Mouse (Mus musculus) embryonic facial prominence, embryonic 12.5 days (tissue): ENCODE measurements around the gene Traf5. TPM values are rescaled to one million over a fixed set of nuclear protein-coding genes. Genes with fewer than 3 reads are reported as not detected.

Experiments used
- ATAC-seq: fragments of 200-750 bp; cut with Nextera tagmentation; 2 replicates; pipeline ENCODE4 v1.8.0; 2017; ENCODE audit not compliant: insufficient number of reproducible peaks, insufficient read depth, low FRiP score, low TSS enrichment
- H3K27ac ChIP-seq: fragments of 300-500 bp; sonication (generic); 2 replicates; pipeline ENCODE4 v1.5.1; 2016; ENCODE audit warnings: mild to moderate bottlenecking
- H3K27me3 ChIP-seq: fragments of 300-500 bp; sonication (generic); 2 replicates; pipeline ENCODE4 v1.6.1; 2016; ENCODE audit warnings: mild to moderate bottlenecking, moderate library complexity
- H3K36me3 ChIP-seq: fragments of 300-500 bp; sonication (generic); 2 replicates; pipeline ENCODE4 v1.6.1; 2016; ENCODE audit warnings: mild to moderate bottlenecking
- H3K4me1 ChIP-seq: fragments of 300-500 bp; sonication (generic); 2 replicates; pipeline ENCODE4 v1.6.1; 2016
- H3K4me2 ChIP-seq: fragments of 300-500 bp; sonication (generic); replicated peaks from 2 replicates; pipeline ENCODE4 v1.6.1; 2016; ENCODE audit warnings: mild to moderate bottlenecking, moderate library complexity
- H3K4me3 ChIP-seq: fragments of 300-500 bp; sonication (generic); 2 replicates; pipeline ENCODE4 v1.5.1; 2016; ENCODE audit warnings: mild to moderate bottlenecking
- H3K9ac ChIP-seq: fragments of 300-500 bp; sonication (generic); 2 replicates; pipeline ENCODE4 v1.6.1; 2016; ENCODE audit warnings: mild to moderate bottlenecking, moderate library complexity
- H3K9me3 ChIP-seq: fragments of 300-500 bp; sonication (generic); 2 replicates; pipeline ENCODE4 v1.6.1; 2016; ENCODE audit warnings: mild to moderate bottlenecking, moderate library complexity
- WGBS: fragments of 180-500 bp; shearing (Covaris S2); methylation state at CpG from one replicate; pipeline ENCODE4 v1.1.7; 2016; 5-methylcytosine and 5-hydroxymethylcytosine counted together
- polyA plus RNA-seq: library from polyadenylated mRNA; unstranded; fragments of >200 nt; fragmentation: Nextera tagmentation; extraction: Ambion mirVana; gene quantifications from 2 replicates; pipeline ENCODE4 v1.2.1, GENCODE M21; 2016

Traf5 gene
- polyA plus RNA-seq, 1 experiment from 2014 or later, result 14.4 TPM

DNA sequence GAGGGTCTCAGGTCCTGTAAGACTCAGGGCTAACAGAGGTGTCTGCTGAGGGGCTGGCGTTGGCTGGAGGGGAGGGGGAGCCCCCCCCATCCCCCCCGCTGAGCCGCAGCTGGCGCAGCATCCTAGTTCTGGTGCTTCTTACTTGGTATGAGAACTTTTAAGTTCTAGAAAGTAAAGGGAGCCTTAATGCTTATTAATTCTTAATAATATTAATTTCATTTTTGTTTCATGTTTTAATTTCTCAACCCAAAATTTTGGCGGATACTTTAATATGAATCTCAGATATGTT, 104.9 kb downstream of the Traf5 start:
- Histone ChIP-seq H3K4me2 (no peak overlapping the region), H3K4me1 (no peaks in the 10 kb centered on the region), H3K9me3 (no peaks in the 10 kb centered on the region), H3K36me3 (no peaks in the 10 kb centered on the region), H3K9ac (no peak overlapping the region), H3K27ac (no peak overlapping the region), H3K27me3 (0 out of 2 replicates have a peak, but pooled peaks cover 13% of the 10 kb centered on the region), H3K4me3 (no peak overlapping the region)
- WGBS, result 52% methylated on average over 5 of the region's 5 CpGs
- no peak for ATAC-seq

DNA sequence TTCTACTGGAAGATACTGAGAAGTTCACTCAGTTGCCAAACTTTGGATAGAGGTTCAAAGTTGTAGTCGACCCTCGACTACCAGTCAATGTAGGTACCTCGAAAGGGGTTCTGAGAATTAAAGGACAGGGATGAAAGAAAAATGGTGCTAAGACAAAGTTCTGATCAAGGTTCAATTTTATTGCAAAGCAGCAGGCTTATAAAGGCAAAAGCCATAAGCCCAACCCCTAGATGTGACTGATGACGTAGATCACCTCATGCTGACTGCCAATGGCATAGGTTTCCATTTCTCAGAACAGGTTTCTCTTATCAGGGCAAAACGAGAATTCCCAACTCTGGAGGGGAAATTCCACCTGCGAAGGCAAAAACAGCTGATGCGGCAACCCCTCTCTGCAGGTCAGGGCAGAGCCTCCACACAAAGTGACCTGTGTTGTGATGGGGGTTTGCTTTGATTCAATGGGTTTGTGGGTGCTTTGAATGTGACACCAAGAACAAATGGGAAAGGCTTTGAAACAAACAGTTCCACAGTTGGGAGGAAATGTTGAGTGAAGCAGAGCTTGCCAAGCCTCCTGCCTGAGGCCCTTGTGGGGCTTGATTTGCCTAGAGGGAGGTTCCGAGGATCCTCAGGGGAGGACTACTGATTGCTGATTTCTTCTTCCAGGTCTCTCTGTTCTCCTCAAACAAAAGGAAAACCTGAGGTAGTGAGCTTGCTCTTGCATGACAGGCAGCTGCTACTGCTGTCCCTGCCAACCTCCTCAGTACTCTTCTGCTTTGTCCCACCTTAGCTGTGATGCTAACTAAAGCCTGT, 105.5 kb downstream of the Traf5 start:
- Histone ChIP-seq H3K4me1 (peaks cover 1% of the 10 kb centered on the region; the same call in 1 of the 2 replicates), H3K4me2 (no peak overlapping the region), H3K36me3 (no peaks in the 10 kb centered on the region), H3K4me3 (no peak overlapping the region), H3K27me3 (0 out of 2 replicates have a peak, but pooled peaks cover 13% of the 10 kb centered on the region), H3K9ac (no peak overlapping the region), H3K27ac (no peak overlapping the region), H3K9me3 (no peaks in the 10 kb centered on the region)
- WGBS, result 74% methylated on average over 8 of the region's 8 CpGs
- no peak for ATAC-seq

DNA sequence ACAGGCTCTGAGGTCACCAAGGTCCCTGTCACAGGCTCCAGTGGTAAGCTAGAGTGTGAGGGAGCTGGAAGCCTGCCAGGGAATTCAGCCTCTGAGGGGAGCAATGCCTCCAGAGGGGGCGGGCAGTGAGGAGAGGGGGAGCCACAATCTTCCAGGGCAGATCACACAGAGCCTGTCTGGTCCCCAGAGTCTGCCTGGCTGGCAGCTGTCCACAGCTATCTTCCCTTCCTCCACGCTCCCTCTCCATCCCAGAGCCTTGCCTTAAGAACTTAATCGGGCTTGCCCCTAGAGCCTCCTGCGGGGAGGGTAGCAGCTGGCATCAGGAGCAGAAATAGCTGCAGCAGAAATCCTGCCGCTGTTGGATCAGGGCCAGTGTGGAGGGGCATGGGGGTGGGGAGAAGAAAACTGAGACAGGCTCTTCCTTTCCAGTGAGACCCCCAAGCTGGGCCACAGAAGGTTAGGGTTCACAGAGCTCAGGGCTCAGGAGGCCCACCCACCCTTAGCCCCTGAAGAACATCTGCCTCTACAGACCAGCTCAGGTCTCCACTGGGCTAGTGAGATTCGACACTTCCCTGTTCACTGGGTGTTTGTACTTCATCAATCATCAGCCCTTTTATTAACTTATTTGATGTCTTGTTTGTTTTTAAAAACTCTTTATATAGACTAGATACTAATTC, 110.8 kb downstream of the Traf5 start:
- peak overlapping the region; percentile 69 for H3K27ac ChIP-seq
- H3K36me3 ChIP-seq, result no peaks in the 10 kb centered on the region
- 28% methylated on average over 6 of the region's 6 CpGs for WGBS
- no peaks in the 10 kb centered on the region for H3K9me3 ChIP-seq
- H3K4me2 ChIP-seq, result no peak overlapping the region
- H3K4me3 ChIP-seq, result no peak overlapping the region
- peak; percentile 80 for ATAC-seq
- H3K4me1 ChIP-seq, result peaks cover 29% of the 10 kb centered on the region
- no peak overlapping the region for H3K9ac ChIP-seq
- H3K27me3 ChIP-seq, result 0 out of 2 replicates have a peak, but pooled peaks cover 13% of the 10 kb centered on the region

DNA sequence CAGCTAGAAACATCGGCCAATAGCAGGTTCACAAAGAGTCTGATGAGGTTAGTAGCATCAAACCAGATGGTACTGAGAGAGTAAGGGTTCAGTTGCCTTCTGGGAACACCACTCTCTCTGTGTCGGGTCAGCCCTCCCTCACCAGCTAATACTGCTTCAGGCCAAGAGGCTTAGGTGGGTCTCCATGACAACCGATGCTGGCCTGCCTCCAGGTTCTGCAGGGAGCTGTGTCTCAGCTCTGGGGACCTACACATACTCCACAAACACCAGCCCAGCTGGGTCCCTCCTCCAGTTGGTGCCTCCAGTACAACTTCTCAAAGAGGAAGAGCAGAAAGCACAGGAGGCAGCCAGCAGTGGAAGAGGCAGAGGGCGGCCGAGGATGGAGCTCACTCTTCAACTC, 115.2 kb downstream of the Traf5 start, which contains the start of gene Rd3:
Gene Rd3, plus strand, starts transcription at position 184 of the 400 bp plus-strand sequence.
- no peaks in the 10 kb centered on the region for H3K36me3 ChIP-seq
- H3K27ac ChIP-seq, result peak within 1 kb of the TSS; percentile 9; the same call in 1 of the 2 replicates
- H3K4me1 ChIP-seq, result peaks cover 40% of the 10 kb centered on the region
- whole genome bisulfite sequencing, result 46% methylated on average over 5 of the region's 5 CpGs
- ATAC-seq, result peak; percentile 49; the same call in 1 of the 2 replicates
- H3K4me3 ChIP-seq, result no peak within 1 kb of the TSS
- H3K27me3 ChIP-seq, result no peaks in the 10 kb centered on the region
- no peaks in the 10 kb centered on the region for H3K9me3 ChIP-seq
- no peak within 1 kb of the TSS for H3K4me2 ChIP-seq
- no peak within 1 kb of the TSS for H3K9ac ChIP-seq

DNA sequence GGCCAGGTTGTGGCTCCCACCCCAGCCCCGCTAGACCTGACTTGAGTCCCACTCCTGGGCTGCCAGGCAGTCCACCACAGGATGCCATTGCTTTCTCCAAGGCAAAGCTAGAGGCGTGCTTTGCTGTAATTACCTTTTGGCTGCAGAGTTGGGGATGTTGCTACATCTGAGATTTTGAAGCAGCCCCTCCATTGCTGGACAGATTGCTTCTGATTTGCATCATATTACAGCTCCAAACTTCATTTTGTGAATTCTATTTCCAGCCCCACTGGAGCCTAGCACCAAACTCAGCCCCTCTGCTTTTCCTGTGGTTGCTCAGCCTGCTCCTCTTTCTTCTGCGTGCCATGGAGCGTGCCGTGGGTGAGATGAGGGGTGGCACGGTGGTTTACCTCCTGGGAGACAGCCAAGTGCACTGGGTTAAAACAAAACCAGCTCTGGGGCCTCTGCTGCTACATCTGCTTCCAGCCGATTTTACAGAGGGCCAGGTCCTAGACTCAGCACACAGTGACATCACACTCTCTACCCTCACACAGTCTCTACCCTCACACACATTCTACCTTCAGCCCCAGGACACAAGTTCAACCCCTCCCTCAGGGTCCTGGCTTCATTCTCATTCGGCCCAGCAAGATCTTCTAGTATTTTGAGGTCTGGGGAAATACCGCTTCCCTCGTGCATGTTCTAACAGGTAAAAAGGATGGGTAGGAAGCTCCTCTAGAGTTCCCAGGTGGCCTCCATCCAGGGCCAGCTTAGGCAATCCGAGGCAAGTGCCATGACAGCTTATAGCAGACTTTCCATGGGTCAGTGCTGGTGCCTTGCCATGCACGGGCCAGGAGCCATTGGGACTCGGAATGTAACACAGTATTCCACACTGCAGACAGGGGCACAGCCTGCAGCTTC, 117.6 kb downstream of the Traf5 start:
- Histone ChIP-seq H3K4me1 (peaks cover 24% of the 10 kb centered on the region), H3K9ac (no peak overlapping the region), H3K36me3 (no peaks in the 10 kb centered on the region), H3K9me3 (no peaks in the 10 kb centered on the region), H3K27me3 (no peaks in the 10 kb centered on the region), H3K4me2 (no peak overlapping the region), H3K4me3 (no peak overlapping the region), H3K27ac (no peak overlapping the region)
- no peak for ATAC-seq
- WGBS, result 67% methylated on average over 13 of the region's 13 CpGs

DNA sequence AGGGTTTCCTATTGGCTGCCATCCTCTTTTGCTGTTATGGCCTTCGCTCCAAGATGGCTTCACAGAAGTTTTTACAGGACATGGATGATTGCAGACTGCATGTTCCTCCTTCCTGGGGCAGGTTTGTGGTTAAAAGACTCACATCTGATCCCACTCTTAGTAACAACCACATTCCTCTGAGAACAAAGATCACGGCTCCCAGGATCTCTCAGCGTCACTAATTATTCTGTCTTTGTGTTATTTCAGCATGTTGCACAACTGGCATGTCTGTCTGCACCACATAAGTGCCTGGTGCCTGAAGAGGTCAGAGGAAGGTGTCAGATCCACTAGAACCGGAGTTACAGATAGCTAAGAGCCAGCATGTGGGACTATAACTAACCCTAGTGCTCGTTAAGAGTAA, 122.4 kb downstream of the Traf5 start:
- WGBS, result 55% methylated on average over 5 of the region's 5 CpGs
- Histone ChIP-seq H3K4me1 (peaks cover 6% of the 10 kb centered on the region; the same call in 1 of the 2 replicates), H3K4me3 (no peak overlapping the region), H3K36me3 (no peaks in the 10 kb centered on the region), H3K27ac (no peak overlapping the region), H3K4me2 (no peak overlapping the region), H3K9me3 (no peaks in the 10 kb centered on the region), H3K27me3 (no peaks in the 10 kb centered on the region), H3K9ac (no peak overlapping the region)
- ATAC-seq, result no peak

DNA sequence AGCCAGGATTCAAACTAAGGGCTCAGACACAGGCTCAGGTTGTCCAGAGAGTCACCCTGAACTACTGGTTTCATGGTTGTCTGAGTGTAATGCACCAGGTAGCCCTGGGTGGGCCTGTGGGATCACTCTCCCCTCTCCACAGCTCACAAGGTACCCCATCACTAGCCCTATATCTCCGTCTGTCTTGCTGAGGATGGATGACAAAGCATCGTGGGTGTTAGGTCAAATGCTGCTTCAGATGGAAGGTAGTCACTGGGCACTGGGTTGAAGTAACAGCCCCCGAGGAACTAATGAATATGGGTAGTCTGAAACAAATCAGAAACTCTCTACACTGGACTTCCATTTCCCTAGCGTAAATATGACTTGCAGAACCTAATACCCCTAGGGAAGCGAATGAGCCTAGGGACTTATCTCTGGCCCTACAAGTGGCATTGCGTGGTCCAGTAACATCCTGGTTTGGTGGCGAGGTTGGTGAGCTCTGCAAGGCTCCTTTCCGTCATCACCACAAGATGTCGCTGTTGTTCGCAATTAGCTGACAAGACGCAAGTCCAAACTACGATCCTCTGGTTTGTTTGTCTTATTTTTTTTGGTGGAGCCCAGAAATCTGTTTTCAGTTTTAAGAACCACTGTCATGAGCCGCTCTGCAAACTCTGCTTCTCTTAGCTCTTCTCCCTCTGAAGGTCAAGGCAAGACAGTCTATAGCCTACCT, 127.4 kb downstream of the Traf5 start:
- no peak overlapping the region for H3K27ac ChIP-seq
- no peak overlapping the region for H3K9ac ChIP-seq
- H3K4me2 ChIP-seq, result no peak overlapping the region

DNA sequence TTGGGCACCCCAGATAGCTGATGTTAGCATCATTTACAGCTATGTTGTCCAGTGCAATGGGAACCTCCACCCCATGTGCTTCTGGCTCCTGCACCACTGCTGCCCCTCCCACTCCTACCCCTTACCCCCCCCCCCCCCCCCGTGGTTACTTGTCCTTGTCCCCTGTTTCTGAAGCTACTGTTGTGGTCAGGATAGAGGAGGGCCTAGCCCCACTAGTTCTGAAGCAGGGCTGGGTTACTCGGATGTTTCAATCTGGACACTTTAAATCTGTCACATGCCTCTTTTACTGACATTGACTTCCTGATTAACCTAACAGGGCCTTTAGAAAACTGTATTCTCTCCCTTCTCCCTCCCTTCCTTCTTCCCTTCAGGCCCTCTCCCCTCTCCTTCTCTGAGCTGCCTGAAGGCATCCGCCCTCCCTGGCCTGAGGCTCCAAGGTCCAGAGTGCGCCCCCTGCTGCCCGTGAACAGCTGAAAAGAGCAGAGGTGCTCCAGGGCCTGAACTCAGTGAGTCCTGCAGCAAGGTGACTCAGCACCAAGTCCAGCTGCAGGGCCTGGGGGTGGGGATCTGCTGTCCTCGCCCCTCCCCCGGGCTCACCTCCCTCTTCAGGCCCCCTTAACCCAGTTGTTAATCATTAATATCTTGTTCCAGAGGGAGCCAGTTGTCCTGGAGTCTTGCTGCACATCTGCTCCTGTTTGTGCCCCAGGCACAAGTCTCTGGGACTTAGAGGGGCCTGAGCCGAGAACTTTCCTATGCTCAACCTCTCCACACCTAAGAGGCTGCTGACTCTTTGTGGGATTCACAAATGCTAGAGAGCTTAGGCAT, 128.2 kb downstream of the Traf5 start:
- 25% methylated on average over 8 of the region's 8 CpGs for WGBS
- H3K4me1 ChIP-seq, result no peaks in the 10 kb centered on the region
- 0 out of 2 replicates have a peak, but pooled peaks have one; percentile 59 for ATAC-seq
- no peak overlapping the region for H3K4me3 ChIP-seq
- H3K36me3 ChIP-seq, result no peaks in the 10 kb centered on the region
- no peaks in the 10 kb centered on the region for H3K9me3 ChIP-seq
- H3K9ac ChIP-seq, result no peak overlapping the region
- no peak overlapping the region for H3K27ac ChIP-seq
- H3K27me3 ChIP-seq, result no peaks in the 10 kb centered on the region
- H3K4me2 ChIP-seq, result no peak overlapping the region

More for the DNA sequence above, 127.4 kb downstream of the Traf5 start:
- no peak for ATAC-seq
- no peaks in the 10 kb centered on the region for H3K36me3 ChIP-seq
- no peaks in the 10 kb centered on the region for H3K27me3 ChIP-seq
- no peaks in the 10 kb centered on the region for H3K4me1 ChIP-seq
- no peak overlapping the region for H3K4me3 ChIP-seq
- WGBS, result 18% methylated on average over 13 of the region's 13 CpGs
- H3K9me3 ChIP-seq, result no peaks in the 10 kb centered on the region

DNA sequence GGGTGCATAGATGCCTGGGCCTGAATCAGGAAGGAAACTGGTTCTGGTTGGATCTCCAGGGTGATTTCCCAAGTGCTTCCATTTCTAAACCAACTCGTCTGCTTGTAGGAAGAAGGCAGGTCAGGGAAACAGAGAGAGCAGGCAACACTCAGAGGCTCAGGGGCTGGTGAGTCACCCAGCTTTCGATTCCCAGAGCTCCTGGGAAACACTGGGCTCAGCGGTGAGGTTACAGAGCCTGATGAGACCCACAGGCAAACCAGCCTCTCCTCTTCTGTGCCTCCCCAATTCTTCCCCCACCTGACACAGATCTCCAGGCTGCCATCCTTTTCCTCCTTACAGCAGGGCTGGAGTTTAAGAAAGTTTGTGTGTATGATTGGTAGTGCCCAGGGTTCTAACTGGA, 128.9 kb downstream of the Traf5 start:
- H3K9me3 ChIP-seq, result no peaks in the 10 kb centered on the region
- no peak overlapping the region for H3K9ac ChIP-seq
- H3K36me3 ChIP-seq, result no peaks in the 10 kb centered on the region
- no peak overlapping the region for H3K27ac ChIP-seq
- no peak overlapping the region for H3K4me2 ChIP-seq
- no peaks in the 10 kb centered on the region for H3K27me3 ChIP-seq
- WGBS, result 65% methylated on average over 3 of the region's 3 CpGs
- no peaks in the 10 kb centered on the region for H3K4me1 ChIP-seq
- no peak for ATAC-seq
- H3K4me3 ChIP-seq, result no peak overlapping the region

DNA sequence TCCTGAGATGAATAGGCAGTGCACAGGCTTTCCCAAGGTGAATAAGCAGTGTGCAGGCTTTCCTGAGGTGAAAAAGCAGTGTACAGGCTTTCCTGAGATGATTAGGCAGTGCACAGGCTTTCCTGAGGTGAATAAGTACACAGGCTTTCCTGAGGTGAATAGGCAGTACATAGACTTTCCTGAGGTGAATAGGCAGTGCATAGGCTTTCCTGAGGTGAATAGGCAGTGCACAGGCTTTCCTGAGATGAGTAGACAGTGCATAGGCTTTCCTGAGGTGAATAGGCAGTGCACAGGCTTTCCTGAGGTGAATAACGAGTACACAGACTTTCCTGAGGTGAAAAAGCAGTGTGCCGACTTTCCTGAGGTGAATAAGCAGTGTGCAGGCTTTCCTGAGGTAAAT, 131.4 kb downstream of the Traf5 start:
- Histone ChIP-seq H3K9me3 (no peaks in the 10 kb centered on the region), H3K36me3 (no peaks in the 10 kb centered on the region), H3K27me3 (no peaks in the 10 kb centered on the region), H3K4me3 (no peak overlapping the region), H3K9ac (no peak overlapping the region), H3K27ac (no peak overlapping the region), H3K4me2 (no peak overlapping the region), H3K4me1 (no peaks in the 10 kb centered on the region)
- 67% methylated on average over 2 of the region's 2 CpGs for WGBS
- ATAC-seq, result no peak
